Mouse (Mus musculus): ENCODE results near the gene Git2. TPM values are rescaled to one million over a fixed set of nuclear protein-coding genes. Genes with fewer than 3 reads are reported as not detected.

Gene Git2
- polyA plus RNA-seq, 1 experiment from 2014 or later, result 49.3 TPM

- Histone ChIP-seq H3K9me3 (no peaks in the 10 kb centered on the region), H3K9ac (no peak overlapping the region), H3K4me2 (no peak overlapping the region), H3K27me3 (no peaks in the 10 kb centered on the region), H3K27ac (peak overlapping the region; percentile 69; the same call in 1 of the 2 replicates), H3K36me3 (peaks cover 46% of the 10 kb centered on the region), H3K4me1 (0 out of 2 replicates have a peak, but pooled peaks cover 3% of the 10 kb centered on the region), H3K4me3 (no peak overlapping the region)
- no peak for ATAC-seq (ENCODE audit: borderline replicate concordance, extremely low read depth, low FRiP score, low TSS enrichment)
- WGBS, result 52% methylated on average over 9 of the region's 9 CpGs
Measured at GRCm38 (mm10) chr5:114807063-114807462, 31.7 kb upstream of the Git2 start.

GRCm38 (mm10) chr5:114806636-114807035 lies 31.3 kb upstream of the Git2 start:
- no peak overlapping the region for H3K9ac ChIP-seq
- H3K4me1 ChIP-seq, result 0 out of 2 replicates have a peak, but pooled peaks cover 3% of the 10 kb centered on the region
- H3K27ac ChIP-seq, result peak overlapping the region; percentile 69
- H3K27me3 ChIP-seq, result no peaks in the 10 kb centered on the region
- ATAC-seq (ENCODE audit: borderline replicate concordance, extremely low read depth, low FRiP score, low TSS enrichment), result no peak
- H3K4me2 ChIP-seq, result peak overlapping the region; percentile 7; the same call in 1 of the 2 replicates
- 75% methylated on average over 8 of the region's 8 CpGs for WGBS
- no peaks in the 10 kb centered on the region for H3K9me3 ChIP-seq
- H3K36me3 ChIP-seq, result peaks cover 50% of the 10 kb centered on the region
- no peak overlapping the region for H3K4me3 ChIP-seq

GRCm38 (mm10) chr5:114805436-114806350 lies 30.4 kb upstream of the Git2 start:
- Histone ChIP-seq H3K9ac (0 out of 2 replicates have a peak overlapping the region, but pooled peaks have one; percentile 3), H3K9me3 (no peaks in the 10 kb centered on the region), H3K4me2 (peak overlapping the region; percentile 7; the same call in 1 of the 2 replicates), H3K27me3 (no peaks in the 10 kb centered on the region), H3K27ac (peak overlapping the region; percentile 69), H3K4me3 (no peak overlapping the region), H3K36me3 (peaks cover 55% of the 10 kb centered on the region), H3K4me1 (0 out of 2 replicates have a peak, but pooled peaks cover 3% of the 10 kb centered on the region)
- no peak for ATAC-seq (ENCODE audit: borderline replicate concordance, extremely low read depth, low FRiP score, low TSS enrichment)
- WGBS, result 66% methylated on average over 15 of the region's 15 CpGs

GRCm38 (mm10) chr5:114804958-114805357 lies 29.6 kb upstream of the Git2 start:
- Histone ChIP-seq H3K9me3 (no peaks in the 10 kb centered on the region), H3K4me2 (no peak overlapping the region), H3K27ac (no peak overlapping the region), H3K9ac (no peak overlapping the region), H3K4me1 (0 out of 2 replicates have a peak, but pooled peaks cover 3% of the 10 kb centered on the region), H3K27me3 (no peaks in the 10 kb centered on the region), H3K4me3 (no peak overlapping the region), H3K36me3 (peaks cover 55% of the 10 kb centered on the region)
- ATAC-seq (ENCODE audit: borderline replicate concordance, extremely low read depth, low FRiP score, low TSS enrichment), result no peak; the same call in 1 of the 2 replicates
- 55% methylated on average over 3 of the region's 3 CpGs for WGBS

GRCm38 (mm10) chr5:114804335-114804734 lies 29.0 kb upstream of the Git2 start:
- 0 out of 2 replicates have a peak, but pooled peaks cover 3% of the 10 kb centered on the region for H3K4me1 ChIP-seq
- H3K4me3 ChIP-seq, result no peak overlapping the region
- H3K27ac ChIP-seq, result no peak overlapping the region
- ATAC-seq (ENCODE audit: borderline replicate concordance, extremely low read depth, low FRiP score, low TSS enrichment), result no peak
- H3K4me2 ChIP-seq, result no peak overlapping the region
- 87% methylated on average over 13 of the region's 13 CpGs for WGBS
- no peaks in the 10 kb centered on the region for H3K27me3 ChIP-seq
- no peaks in the 10 kb centered on the region for H3K9me3 ChIP-seq
- peaks cover 59% of the 10 kb centered on the region for H3K36me3 ChIP-seq
- H3K9ac ChIP-seq, result no peak overlapping the region

- no peak overlapping the region for H3K4me3 ChIP-seq
- 0 out of 2 replicates have a peak, but pooled peaks cover 3% of the 10 kb centered on the region for H3K4me1 ChIP-seq
- no peaks in the 10 kb centered on the region for H3K9me3 ChIP-seq
- no peak overlapping the region for H3K27ac ChIP-seq
- ATAC-seq (ENCODE audit: borderline replicate concordance, extremely low read depth, low FRiP score, low TSS enrichment), result no peak
- 85% methylated on average over 13 of the region's 13 CpGs for WGBS
- H3K4me2 ChIP-seq, result no peak overlapping the region
- H3K9ac ChIP-seq, result no peak overlapping the region
- H3K36me3 ChIP-seq, result peaks cover 65% of the 10 kb centered on the region
- H3K27me3 ChIP-seq, result no peaks in the 10 kb centered on the region
Measured at GRCm38 (mm10) chr5:114803231-114803630, 27.9 kb upstream of the Git2 start.

- no peaks in the 10 kb centered on the region for H3K27me3 ChIP-seq
- peaks cover 5% of the 10 kb centered on the region for H3K4me1 ChIP-seq
- H3K27ac ChIP-seq, result no peak overlapping the region
- no peak overlapping the region for H3K9ac ChIP-seq
- H3K9me3 ChIP-seq, result no peaks in the 10 kb centered on the region
- no peak for ATAC-seq (ENCODE audit: borderline replicate concordance, extremely low read depth, low FRiP score, low TSS enrichment)
- 95% methylated on average over 6 of the region's 6 CpGs for whole genome bisulfite sequencing
- peaks cover 74% of the 10 kb centered on the region for H3K36me3 ChIP-seq
- H3K4me2 ChIP-seq, result no peak overlapping the region
- no peak overlapping the region for H3K4me3 ChIP-seq
Measured at GRCm38 (mm10) chr5:114801841-114802240, 26.5 kb upstream of the Git2 start.

GRCm38 (mm10) chr5:114801049-114801448 lies 25.7 kb upstream of the Git2 start:
- Histone ChIP-seq H3K27ac (no peak overlapping the region), H3K27me3 (no peaks in the 10 kb centered on the region), H3K9ac (no peak overlapping the region), H3K4me3 (no peak overlapping the region), H3K4me2 (no peak overlapping the region), H3K9me3 (no peaks in the 10 kb centered on the region), H3K4me1 (peaks cover 13% of the 10 kb centered on the region), H3K36me3 (peaks cover 68% of the 10 kb centered on the region)
- ATAC-seq (ENCODE audit: borderline replicate concordance, extremely low read depth, low FRiP score, low TSS enrichment), result no peak
- 31% methylated on average over 8 of the region's 8 CpGs for WGBS

- Histone ChIP-seq H3K4me1 (peaks cover 24% of the 10 kb centered on the region), H3K9ac (no peak overlapping the region), H3K27ac (no peak overlapping the region), H3K4me2 (no peak overlapping the region), H3K36me3 (peaks cover 59% of the 10 kb centered on the region), H3K27me3 (no peaks in the 10 kb centered on the region), H3K9me3 (no peaks in the 10 kb centered on the region), H3K4me3 (no peak overlapping the region)
- no peak for ATAC-seq (ENCODE audit: borderline replicate concordance, extremely low read depth, low FRiP score, low TSS enrichment)
- WGBS, result 59% methylated on average over 11 of the region's 11 CpGs
Measured at GRCm38 (mm10) chr5:114799848-114800247, 24.5 kb upstream of the Git2 start.

- no peaks in the 10 kb centered on the region for H3K9me3 ChIP-seq
- peaks cover 48% of the 10 kb centered on the region for H3K4me1 ChIP-seq
- H3K4me2 ChIP-seq, result no peak overlapping the region
- WGBS, result 78% methylated on average over 8 of the region's 8 CpGs
- H3K27me3 ChIP-seq, result no peaks in the 10 kb centered on the region
- H3K27ac ChIP-seq, result no peak overlapping the region
- no peak overlapping the region for H3K9ac ChIP-seq
- ATAC-seq (ENCODE audit: borderline replicate concordance, extremely low read depth, low FRiP score, low TSS enrichment), result no peak
- H3K36me3 ChIP-seq, result peaks cover 45% of the 10 kb centered on the region
- H3K4me3 ChIP-seq, result no peak overlapping the region
Measured at GRCm38 (mm10) chr5:114797253-114797652, 21.9 kb upstream of the Git2 start.

- Histone ChIP-seq H3K27ac (peak overlapping the region; percentile 59; the same call in 1 of the 2 replicates), H3K9ac (no peak overlapping the region), H3K27me3 (no peaks in the 10 kb centered on the region), H3K9me3 (no peaks in the 10 kb centered on the region), H3K4me2 (peak overlapping the region; percentile 54), H3K4me1 (peaks cover 51% of the 10 kb centered on the region), H3K36me3 (peaks cover 44% of the 10 kb centered on the region), H3K4me3 (peak overlapping the region; percentile 22)
- peak; percentile 88 for ATAC-seq (ENCODE audit: borderline replicate concordance, extremely low read depth, low FRiP score, low TSS enrichment)
- WGBS, result 13% methylated on average over 40 of the region's 40 CpGs
Measured at GRCm38 (mm10) chr5:114796299-114797012, 21.1 kb upstream of the Git2 start.
